Mouse (Mus musculus): Measurements from ENCODE around the gene Syt14. TPM values are rescaled to one million over a fixed set of nuclear protein-coding genes. Genes with fewer than 3 reads are reported as not detected.

Gene Syt14
- polyA plus RNA-seq, 1 experiment from 2014 or later: 10.9 TPM

DNA sequence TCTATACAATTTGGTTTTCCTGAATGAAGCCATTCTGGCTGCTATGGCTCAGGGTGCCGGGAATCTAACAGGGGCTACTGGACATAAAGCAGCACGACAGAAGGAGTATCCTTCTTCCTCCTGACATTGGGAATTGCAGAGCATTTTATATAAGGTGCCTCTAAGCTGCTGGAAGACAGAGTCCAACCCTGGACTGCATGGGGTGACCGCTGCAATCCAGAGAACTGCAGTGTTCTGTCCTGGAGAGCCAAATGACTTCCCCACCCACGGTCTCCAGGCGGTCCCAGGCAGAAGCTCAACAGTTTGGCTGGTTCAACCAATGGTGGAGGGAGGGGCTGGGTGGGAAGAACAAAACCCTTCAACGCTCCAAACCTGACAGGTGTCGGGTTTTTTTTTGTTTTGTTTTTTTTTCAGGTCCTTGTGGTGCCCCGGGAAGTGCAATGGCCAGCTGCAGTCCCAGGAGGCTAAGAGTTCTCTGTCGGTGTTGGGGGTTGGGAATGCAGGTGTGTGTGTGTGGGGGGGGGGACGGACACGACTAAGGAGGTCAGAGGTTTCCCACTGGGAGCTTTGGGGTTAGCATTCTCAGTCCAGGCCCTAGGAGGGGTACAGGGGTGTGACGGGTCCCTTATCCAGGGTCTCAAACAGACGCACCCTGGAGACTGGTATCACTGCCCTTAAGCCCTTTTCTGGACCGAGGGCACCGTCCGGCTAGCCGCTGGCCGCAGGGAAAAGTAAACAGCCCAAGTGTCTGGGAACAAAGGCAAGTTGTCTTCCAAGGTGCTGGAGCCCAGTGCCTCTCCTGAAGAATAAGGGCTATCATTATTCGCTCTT is 181.4 kb downstream of the Syt14 start:
- Histone ChIP-seq H3K4me2 (ENCODE audit: low read length) (peak overlapping the region; percentile 77), H3K36me3 (ENCODE audit: control insufficient read depth, insufficient read depth, low read length) (peaks cover 9% of the 10 kb centered on the region), H3K27me3 (ENCODE audit: control insufficient read depth, insufficient read depth, low read length) (0 out of 2 replicates have a peak, but pooled peaks cover 5% of the 10 kb centered on the region), H3K4me1 (ENCODE audit: control insufficient read depth, insufficient read depth, low read length) (peaks cover 45% of the 10 kb centered on the region), H3K9me3 (ENCODE audit: control insufficient read depth, low read length) (no peaks in the 10 kb centered on the region), H3K9ac (replicated peaks; ENCODE audit: low read length) (peak overlapping the region; percentile 95), H3K27ac (replicated peaks; ENCODE audit: low read depth, low read length) (peak overlapping the region; percentile 98), H3K4me3 (replicated peaks; ENCODE audit: low read depth, low read length) (peak overlapping the region; percentile 75)
- DNase-seq (peak; percentile 29), ATAC-seq (ENCODE audit: low FRiP score, low TSS enrichment) (no peak)
- 3% methylated on average over 19 of the region's 19 CpGs for WGBS

DNA sequence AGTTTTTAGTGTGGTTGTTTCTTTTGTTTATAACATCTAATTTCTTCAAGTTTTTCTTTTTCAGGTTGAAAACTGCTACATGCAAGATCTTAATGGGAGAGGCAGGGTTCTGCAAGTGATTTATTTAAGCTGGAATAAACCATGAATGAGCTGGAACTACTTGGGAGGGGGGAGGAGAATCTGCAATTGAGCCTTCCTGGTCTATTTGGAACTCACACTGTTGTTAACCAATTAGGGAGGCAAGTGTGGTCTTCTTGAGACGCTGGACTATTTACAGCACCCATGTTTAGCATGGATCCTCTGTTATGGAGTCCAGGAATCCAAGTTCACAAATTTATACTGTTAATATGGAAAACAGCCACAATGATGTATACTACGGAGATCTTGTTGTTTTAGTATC is 182.1 kb downstream of the Syt14 start:
- Histone ChIP-seq H3K9me3 (ENCODE audit: control insufficient read depth, low read length) (no peaks in the 10 kb centered on the region), H3K4me1 (ENCODE audit: control insufficient read depth, insufficient read depth, low read length) (peaks cover 45% of the 10 kb centered on the region), H3K4me2 (ENCODE audit: low read length) (peak overlapping the region; percentile 77), H3K4me3 (replicated peaks; ENCODE audit: low read depth, low read length) (peak overlapping the region; percentile 75), H3K36me3 (ENCODE audit: control insufficient read depth, insufficient read depth, low read length) (peaks cover 17% of the 10 kb centered on the region), H3K9ac (replicated peaks; ENCODE audit: low read length) (peak overlapping the region; percentile 95; the same call in 1 of the 2 replicates), H3K27ac (replicated peaks; ENCODE audit: low read depth, low read length) (no peak overlapping the region), H3K27me3 (ENCODE audit: control insufficient read depth, insufficient read depth, low read length) (0 out of 2 replicates have a peak, but pooled peaks cover 5% of the 10 kb centered on the region)
- no peak for DNase-seq
- WGBS: 47% methylated on average over 2 of the region's 2 CpGs
- no peak for ATAC-seq (ENCODE audit: low FRiP score, low TSS enrichment)

DNA sequence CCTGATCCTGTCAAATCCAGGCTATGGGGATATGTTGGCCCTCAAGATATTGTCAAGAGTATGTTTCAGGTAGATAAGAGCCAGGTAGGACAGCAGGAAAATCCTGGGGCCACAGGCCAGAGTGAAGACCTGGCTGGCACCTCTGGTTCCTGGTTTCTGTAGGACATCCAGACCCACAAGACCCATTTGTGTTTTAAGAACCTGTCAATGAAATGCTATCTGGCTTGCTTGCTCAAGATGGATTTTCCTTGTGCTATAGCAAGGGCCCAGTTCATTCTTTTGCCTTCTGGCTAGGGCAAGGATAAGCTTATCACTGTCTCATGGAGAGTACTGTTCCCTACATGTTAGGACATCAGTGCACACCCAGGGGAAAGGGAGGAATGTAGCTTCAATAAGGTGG is 183.5 kb downstream of the Syt14 start:
- Histone ChIP-seq H3K4me1 (ENCODE audit: control insufficient read depth, insufficient read depth, low read length) (peaks cover 45% of the 10 kb centered on the region), H3K27me3 (ENCODE audit: control insufficient read depth, insufficient read depth, low read length) (no peaks in the 10 kb centered on the region), H3K4me2 (ENCODE audit: low read length) (peak overlapping the region; percentile 77), H3K4me3 (replicated peaks; ENCODE audit: low read depth, low read length) (peak overlapping the region; percentile 13; the same call in 1 of the 2 replicates), H3K9me3 (ENCODE audit: control insufficient read depth, low read length) (no peaks in the 10 kb centered on the region), H3K36me3 (ENCODE audit: control insufficient read depth, insufficient read depth, low read length) (peaks cover 30% of the 10 kb centered on the region), H3K9ac (replicated peaks; ENCODE audit: low read length) (peak overlapping the region; percentile 48), H3K27ac (replicated peaks; ENCODE audit: low read depth, low read length) (peak overlapping the region; percentile 79)
- ATAC-seq (ENCODE audit: low FRiP score, low TSS enrichment): no peak
- DNase-seq: no peak

DNA sequence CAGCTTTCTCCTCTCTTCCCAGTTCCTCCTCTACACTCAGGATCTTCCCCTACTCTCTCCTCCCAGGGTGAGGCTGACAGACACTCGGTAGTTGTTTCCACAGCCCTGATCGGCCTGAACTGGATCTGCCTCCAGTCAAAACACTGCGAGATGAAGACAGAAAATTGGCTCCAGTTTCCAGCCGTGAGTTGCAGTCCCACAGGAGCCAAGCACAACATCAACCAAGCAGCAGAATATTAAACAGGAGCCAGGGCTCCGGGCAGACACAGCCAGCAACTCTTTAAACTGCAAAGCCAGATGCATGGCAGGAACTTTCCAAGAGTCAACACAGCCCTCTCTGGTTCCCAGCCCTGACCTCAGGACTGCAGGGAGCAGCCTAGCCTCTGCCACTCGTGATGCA is 183.9 kb downstream of the Syt14 start:
- 5% methylated on average over 6 of the region's 6 CpGs for WGBS
- peak overlapping the region; percentile 77 for H3K4me2 ChIP-seq (ENCODE audit: low read length)
- peak overlapping the region; percentile 13 for H3K4me3 ChIP-seq (replicated peaks; ENCODE audit: low read depth, low read length)
- H3K9ac ChIP-seq (replicated peaks; ENCODE audit: low read length): peak overlapping the region; percentile 48
- H3K4me1 ChIP-seq (ENCODE audit: control insufficient read depth, insufficient read depth, low read length): peaks cover 45% of the 10 kb centered on the region
- DNase-seq: peak; percentile 78
- peaks cover 34% of the 10 kb centered on the region for H3K36me3 ChIP-seq (ENCODE audit: control insufficient read depth, insufficient read depth, low read length)
- H3K27me3 ChIP-seq (ENCODE audit: control insufficient read depth, insufficient read depth, low read length): no peaks in the 10 kb centered on the region
- ATAC-seq (ENCODE audit: low FRiP score, low TSS enrichment): no peak
- H3K9me3 ChIP-seq (ENCODE audit: control insufficient read depth, low read length): no peaks in the 10 kb centered on the region
- peak overlapping the region; percentile 79 for H3K27ac ChIP-seq (replicated peaks; ENCODE audit: low read depth, low read length)

DNA sequence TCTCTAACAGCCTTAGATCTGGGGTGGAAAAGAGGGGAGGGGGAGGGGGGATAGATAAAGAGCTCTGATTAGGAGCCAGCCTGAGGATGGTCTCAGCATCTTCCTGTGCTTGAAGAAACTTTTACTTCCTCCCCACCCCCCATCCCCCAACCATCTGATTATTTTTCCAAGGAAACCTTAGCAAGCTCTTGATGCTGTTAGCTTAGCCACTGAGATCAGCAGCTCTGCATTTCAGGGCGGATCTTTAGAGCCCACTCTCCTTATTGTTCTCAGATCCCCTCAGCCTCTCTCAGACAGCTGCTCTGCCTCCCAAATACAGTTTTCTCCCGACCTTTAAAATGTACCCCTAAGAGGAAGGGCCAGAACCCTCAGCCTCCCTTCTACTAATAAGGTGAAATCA is 184.4 kb downstream of the Syt14 start:
- H3K36me3 ChIP-seq (ENCODE audit: control insufficient read depth, insufficient read depth, low read length): peaks cover 39% of the 10 kb centered on the region
- H3K9ac ChIP-seq (replicated peaks; ENCODE audit: low read length): peak overlapping the region; percentile 48
- peak overlapping the region; percentile 77 for H3K4me2 ChIP-seq (ENCODE audit: low read length)
- ATAC-seq (ENCODE audit: low FRiP score, low TSS enrichment): no peak
- peak overlapping the region; percentile 13 for H3K4me3 ChIP-seq (replicated peaks; ENCODE audit: low read depth, low read length)
- peak overlapping the region; percentile 79 for H3K27ac ChIP-seq (replicated peaks; ENCODE audit: low read depth, low read length)
- peaks cover 41% of the 10 kb centered on the region for H3K4me1 ChIP-seq (ENCODE audit: control insufficient read depth, insufficient read depth, low read length)
- WGBS: 1% methylated on average over 2 of the region's 2 CpGs
- H3K27me3 ChIP-seq (ENCODE audit: control insufficient read depth, insufficient read depth, low read length): no peaks in the 10 kb centered on the region
- DNase-seq: peak; percentile 52
- H3K9me3 ChIP-seq (ENCODE audit: control insufficient read depth, low read length): no peaks in the 10 kb centered on the region

DNA sequence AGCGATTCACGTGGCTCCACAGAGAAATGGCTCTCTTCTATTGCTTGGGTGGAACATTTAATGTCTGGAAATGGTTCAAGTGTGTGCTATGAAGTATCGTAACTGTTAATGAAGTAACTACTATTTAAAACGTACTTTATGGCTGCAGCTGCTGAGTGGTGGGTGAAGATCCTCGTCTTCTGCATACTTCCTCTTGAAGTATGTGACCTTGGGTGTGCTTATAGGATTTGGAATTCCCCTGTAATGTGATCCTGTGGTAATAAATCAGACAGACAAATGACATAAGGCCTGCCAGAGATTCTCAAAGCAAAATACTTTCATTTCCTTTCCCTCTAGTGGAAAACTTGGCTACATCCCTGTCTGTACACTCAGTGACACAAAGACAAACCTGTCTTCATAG is 186.0 kb downstream of the Syt14 start:
- WGBS: 96% methylated on average over 5 of the region's 5 CpGs
- Histone ChIP-seq H3K9ac (replicated peaks; ENCODE audit: low read length) (no peak overlapping the region), H3K36me3 (ENCODE audit: control insufficient read depth, insufficient read depth, low read length) (peaks cover 42% of the 10 kb centered on the region), H3K27me3 (ENCODE audit: control insufficient read depth, insufficient read depth, low read length) (no peaks in the 10 kb centered on the region), H3K9me3 (ENCODE audit: control insufficient read depth, low read length) (no peaks in the 10 kb centered on the region), H3K27ac (replicated peaks; ENCODE audit: low read depth, low read length) (no peak overlapping the region), H3K4me1 (ENCODE audit: control insufficient read depth, insufficient read depth, low read length) (peaks cover 37% of the 10 kb centered on the region), H3K4me2 (ENCODE audit: low read length) (no peak overlapping the region), H3K4me3 (replicated peaks; ENCODE audit: low read depth, low read length) (no peak overlapping the region)
- DNase-seq (no peak), ATAC-seq (ENCODE audit: low FRiP score, low TSS enrichment) (no peak)

DNA sequence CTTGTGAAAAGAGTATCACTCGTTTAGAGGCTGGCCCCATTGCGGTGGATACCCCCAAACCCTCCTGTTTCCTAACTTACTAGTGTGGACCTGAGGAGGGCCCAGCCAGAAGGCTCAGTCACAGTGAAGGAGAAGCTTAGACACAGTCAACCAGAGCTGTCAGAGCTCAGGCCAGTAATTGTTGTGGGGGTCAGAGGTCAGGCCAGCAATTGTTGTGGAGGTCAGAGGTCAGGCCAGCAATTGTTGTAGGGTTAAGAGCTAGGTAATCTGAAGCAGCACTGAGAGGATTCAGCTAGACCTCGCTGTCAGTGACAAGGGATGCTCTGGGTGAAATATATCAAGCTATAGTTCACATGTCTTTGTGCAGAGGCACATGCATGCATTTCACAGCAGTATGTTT is 188.3 kb downstream of the Syt14 start:
- no peaks in the 10 kb centered on the region for H3K9me3 ChIP-seq (ENCODE audit: control insufficient read depth, low read length)
- no peak overlapping the region for H3K27ac ChIP-seq (replicated peaks; ENCODE audit: low read depth, low read length)
- H3K4me2 ChIP-seq (ENCODE audit: low read length): no peak overlapping the region
- H3K27me3 ChIP-seq (ENCODE audit: control insufficient read depth, insufficient read depth, low read length): no peaks in the 10 kb centered on the region
- ATAC-seq (ENCODE audit: low FRiP score, low TSS enrichment) (no peak), DNase-seq (no peak)
- H3K9ac ChIP-seq (replicated peaks; ENCODE audit: low read length): no peak overlapping the region
- WGBS: 9% methylated on average over 3 of the region's 3 CpGs
- no peak overlapping the region for H3K4me3 ChIP-seq (replicated peaks; ENCODE audit: low read depth, low read length)
- H3K36me3 ChIP-seq (ENCODE audit: control insufficient read depth, insufficient read depth, low read length): peaks cover 42% of the 10 kb centered on the region
- H3K4me1 ChIP-seq (ENCODE audit: control insufficient read depth, insufficient read depth, low read length): peaks cover 18% of the 10 kb centered on the region

All from midbrain, embryonic 14.5 days (tissue).